Mouse (Mus musculus): ENCODE results near the gene Btbd18.

DNA sequence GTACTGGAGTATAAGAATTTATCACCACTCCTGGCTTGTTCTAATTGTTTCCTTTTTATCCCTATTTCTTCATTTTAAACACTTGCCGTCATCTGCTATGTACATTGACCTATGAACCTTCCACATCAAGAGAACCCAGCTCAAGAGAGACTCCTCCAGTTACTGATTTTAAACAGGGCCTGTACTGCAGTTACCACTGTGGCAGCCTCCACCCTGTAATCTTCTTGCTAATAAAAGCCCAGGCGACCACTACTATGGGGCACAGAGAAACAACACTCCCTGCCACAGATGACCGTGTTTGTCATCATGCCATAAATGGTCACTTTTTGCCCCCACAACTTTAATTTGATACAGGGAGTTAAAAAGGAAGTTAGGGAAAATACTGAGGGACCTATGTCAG, 31.8 kb upstream of the Btbd18 start:
- TF ChIP-seq CTCF (IDR thresholded peaks at IDR 0.05; ENCODE audit: borderline replicate concordance, extremely low read depth, insufficient read depth, insufficient read length) (no peak), POLR2A (IDR thresholded peaks at IDR 0.05; ENCODE audit: borderline replicate concordance, extremely low read depth, insufficient read depth, insufficient read length, poor library complexity, severe bottlenecking) (no peak)

Data from brain, embryonic 14.5 days (tissue).